Mouse (Mus musculus): Measurements from ENCODE around the gene Wdr5b. TPM values are rescaled to one million over a fixed set of nuclear protein-coding genes. Genes with fewer than 3 reads are reported as not detected.

Gene Wdr5b
- polyA plus RNA-seq (2012; rRNA removed): 7.2 and 7.3 TPM in 2 replicates

DNA sequence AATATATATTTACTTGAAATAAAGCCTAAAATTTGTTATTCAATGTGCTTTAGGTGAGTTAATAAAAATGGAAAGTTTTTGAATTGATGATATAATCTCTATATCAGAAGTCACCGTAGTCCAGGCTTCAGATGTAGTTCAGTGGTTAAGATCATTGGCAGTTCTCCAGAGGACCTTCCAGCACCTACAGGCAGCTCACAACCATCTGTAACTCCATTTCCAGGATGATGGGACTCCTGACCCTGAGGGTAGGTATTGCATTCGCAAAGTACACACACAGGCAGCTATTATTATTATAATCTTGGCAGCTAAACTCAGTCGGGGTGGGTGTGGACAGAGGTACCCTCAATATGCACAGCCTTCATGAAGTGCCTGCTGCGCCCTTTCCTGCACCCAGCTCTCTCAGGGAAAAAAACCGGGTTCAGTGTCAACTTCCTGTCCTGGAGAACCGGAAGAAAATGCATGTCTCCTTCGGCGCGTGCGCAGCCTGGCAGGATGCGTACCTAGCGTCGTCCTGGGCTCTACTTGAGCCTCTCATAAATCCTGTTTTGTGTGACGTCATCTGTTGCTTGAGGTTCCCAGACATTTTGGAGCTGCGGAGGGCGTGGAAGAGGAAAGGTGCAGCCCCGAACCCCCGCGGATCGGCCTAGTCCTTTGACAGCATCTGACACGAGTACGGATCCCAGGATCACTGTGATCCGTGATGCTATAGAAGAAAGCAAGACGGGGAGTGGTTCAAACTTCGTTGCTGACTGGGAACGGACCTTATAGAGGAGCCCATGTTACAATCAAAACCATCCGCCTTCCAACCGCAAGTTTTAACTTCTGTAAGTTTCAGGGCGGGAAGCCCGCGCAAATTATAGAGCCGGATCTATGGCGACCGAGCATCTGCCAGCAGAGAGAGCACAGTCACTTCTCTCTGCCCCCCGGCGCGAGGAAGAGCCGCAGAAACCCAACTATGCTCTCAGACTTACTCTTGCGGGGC lies at the start of gene Wdr5b:
Gene Wdr5b (plus strand): TSS at position 551 of the 985 bp plus-strand sequence.

DNA sequence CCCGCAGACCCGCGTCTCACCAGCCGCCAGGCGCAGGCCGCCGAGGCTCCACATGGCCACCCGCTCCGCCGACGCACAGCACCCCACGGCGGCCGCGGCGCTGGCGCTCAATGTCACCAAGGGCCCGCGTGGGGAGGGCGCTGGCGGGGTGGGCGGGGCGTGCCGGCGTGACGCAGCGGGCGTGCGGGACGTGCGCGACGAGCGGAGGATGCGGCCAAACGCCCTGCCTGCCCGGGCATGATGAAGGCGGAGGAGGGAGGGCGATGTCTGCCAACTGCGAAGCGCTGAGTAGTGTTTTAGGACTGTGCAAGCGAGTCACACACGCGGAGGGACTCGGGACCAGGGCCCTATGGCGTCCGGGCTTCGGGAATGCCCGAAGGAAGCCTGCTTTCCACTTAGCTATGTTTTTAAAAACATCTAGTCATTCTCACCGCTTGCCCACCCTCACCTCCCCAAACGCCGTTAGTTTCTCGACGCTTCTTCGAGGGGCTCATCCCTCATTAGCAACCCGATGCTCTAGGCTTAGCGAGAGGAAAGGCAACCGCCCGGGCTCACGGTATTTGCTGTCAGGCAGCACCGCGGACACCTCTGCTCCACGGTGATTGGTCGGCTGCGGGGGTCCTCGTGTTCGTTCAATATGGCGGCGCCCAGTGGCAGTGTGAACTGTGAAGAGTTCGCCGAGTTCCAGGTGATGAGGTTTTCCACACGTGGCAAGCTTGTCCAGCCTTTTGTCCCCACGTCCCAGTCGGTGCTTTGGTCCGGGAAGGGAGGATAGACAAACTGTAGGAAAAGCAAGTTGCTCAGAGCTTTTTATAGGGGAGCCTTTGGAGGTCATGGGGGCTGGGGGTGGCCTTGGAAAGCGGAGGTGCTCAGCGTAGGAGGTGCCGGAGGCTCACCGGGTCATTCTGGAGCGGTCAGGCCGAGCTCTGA lies 30.7 kb downstream of the Wdr5b start, which contains the start of the genes Fam162a and Ccdc58:
Gene Fam162a (minus strand): TSS at position 145 of the 930 bp plus-strand sequence.
Gene Ccdc58 (plus strand): TSS at position 236 of the 930 bp plus-strand sequence.

Other genes starting within 250 kb of the Wdr5b start
- 0.66 and 1.1 TPM in 2 replicates for gene Parp14, start 169.6 kb upstream of the Wdr5b start, polyA plus RNA-seq (2012; rRNA removed)
- 2.3 and 2.9 TPM in 2 replicates for gene Parp9, start 102.7 kb upstream of the Wdr5b start, polyA plus RNA-seq (2012; rRNA removed)
- 1.1 and 1.3 TPM in 2 replicates for gene Dtx3l, start 102.0 kb upstream of the Wdr5b start, polyA plus RNA-seq (2012; rRNA removed)
- 37.7 and 39.9 TPM in 2 replicates for gene Kpna1, start 62.4 kb upstream of the Wdr5b start, polyA plus RNA-seq (2012; rRNA removed)
- gene Fam162a, start 30.4 kb downstream of the Wdr5b start, polyA plus RNA-seq (2012; rRNA removed): 128 and 129 TPM in 2 replicates
- 22.5 and 25.2 TPM in 2 replicates for gene Ccdc58, start 30.5 kb downstream of the Wdr5b start, polyA plus RNA-seq (2012; rRNA removed)
- not detected in 2 replicates for gene Csta1, start 90.1 kb downstream of the Wdr5b start, polyA plus RNA-seq (2012; rRNA removed)
- 1.7 TPM in 1 of 2 replicates, not detected in the other for gene Stfa2l1, start 115.6 kb downstream of the Wdr5b start, polyA plus RNA-seq (2012; rRNA removed)
- gene Gm5483, start 143.0 kb downstream of the Wdr5b start, polyA plus RNA-seq (2012; rRNA removed): 0.30 and 2.5 TPM in 2 replicates
- not detected in 2 replicates for gene Gm5416, start 169.2 kb downstream of the Wdr5b start, polyA plus RNA-seq (2012; rRNA removed)
- 0.70 TPM in 1 of 2 replicates, not detected in the other for gene 2010005H15Rik, start 180.3 kb downstream of the Wdr5b start, polyA plus RNA-seq (2012; rRNA removed)
- 0.30 and 1.8 TPM in 2 replicates for gene Stfa1, start 235.8 kb downstream of the Wdr5b start, polyA plus RNA-seq (2012; rRNA removed)

Measured in central nervous system, embryonic 18 days (tissue).